Mouse (Mus musculus): ENCODE measurements around the gene Olfr5. TPM values are rescaled to one million over a fixed set of nuclear protein-coding genes. Genes with fewer than 3 reads are reported as not detected.
"Not testable (repeated sequence)": the region's sequence is repeated elsewhere in the genome, so short reads cannot be mapped to it uniquely, and the experiment has no call there.

Olfr5 gene
- total RNA-seq (2015), result not detected in 2 replicates
- total RNA-seq (2017), result not detected in 2 replicates

- no peak for ATAC-seq (ENCODE audit: poor library complexity, severe bottlenecking)
These were observed at the start of gene Olfr5 for GRCm38 (mm10) chr7:6486841-6487240. Olfr5 (minus strand) TSS chr7:6486941.

- ATAC-seq (ENCODE audit: poor library complexity, severe bottlenecking), result no peak
These were observed 39.4 kb upstream of the Olfr5 start for GRCm38 (mm10) chr7:6526141-6526540.

GRCm38 (mm10) chr7:6525001-6525400 is 38.3 kb upstream of the Olfr5 start:
- no peak for ATAC-seq (ENCODE audit: poor library complexity, severe bottlenecking)

GRCm38 (mm10) chr7:6522850-6523249 is 36.1 kb upstream of the Olfr5 start, which contains the start of gene Olfr1349:
Olfr1349 (minus strand) TSS chr7:6522950.
- ATAC-seq (ENCODE audit: poor library complexity, severe bottlenecking), result no peak

- ATAC-seq (ENCODE audit: poor library complexity, severe bottlenecking), result no peak
These were observed 34.9 kb upstream of the Olfr5 start for GRCm38 (mm10) chr7:6521666-6522065.

GRCm38 (mm10) chr7:6508648-6509047 is 21.9 kb upstream of the Olfr5 start, which contains the start of gene Olfr1348:
Olfr1348 (minus strand) TSS chr7:6508748.
- ATAC-seq (ENCODE audit: poor library complexity, severe bottlenecking), result no peak

GRCm38 (mm10) chr7:6499655-6500054 is 12.9 kb upstream of the Olfr5 start, which contains the start of gene Olfr1347:
Olfr1347 (minus strand) TSS chr7:6499755.
- ATAC-seq (ENCODE audit: poor library complexity, severe bottlenecking), result no peak

GRCm38 (mm10) chr7:6477633-6478032 is 9.1 kb downstream of the Olfr5 start:
- ATAC-seq (ENCODE audit: poor library complexity, severe bottlenecking), result not testable (repeated sequence)

- no peak for ATAC-seq (ENCODE audit: poor library complexity, severe bottlenecking)
These were observed 19.8 kb downstream of the Olfr5 start, which contains the start of gene Olfr1346 for GRCm38 (mm10) chr7:6466951-6467350. Olfr1346 (plus strand) TSS chr7:6467101.

- ATAC-seq (ENCODE audit: poor library complexity, severe bottlenecking), result no peak
These were observed 30.3 kb downstream of the Olfr5 start for GRCm38 (mm10) chr7:6456399-6456798.

- ATAC-seq (ENCODE audit: poor library complexity, severe bottlenecking), result no peak
These were observed 30.9 kb downstream of the Olfr5 start, which contains the start of gene Olfr1336 for GRCm38 (mm10) chr7:6455868-6456267. Olfr1336 (plus strand) TSS chr7:6456168.

- no peak for ATAC-seq (ENCODE audit: poor library complexity, severe bottlenecking)
These were observed 39.0 kb downstream of the Olfr5 start for GRCm38 (mm10) chr7:6447771-6448170.

- ATAC-seq (ENCODE audit: poor library complexity, severe bottlenecking), result no peak
These were observed 45.6 kb downstream of the Olfr5 start for GRCm38 (mm10) chr7:6441173-6441572.

GRCm38 (mm10) chr7:6438388-6438787 is 48.4 kb downstream of the Olfr5 start, which contains the start of gene Olfr1344:
Olfr1344 (plus strand) TSS chr7:6438688.
- ATAC-seq (ENCODE audit: poor library complexity, severe bottlenecking), result no peak

GRCm38 (mm10) chr7:6430342-6430741 is 56.4 kb downstream of the Olfr5 start:
- ATAC-seq (ENCODE audit: poor library complexity, severe bottlenecking), result peak; percentile 45; the same call in 1 of the 2 replicates

GRCm38 (mm10) chr7:6429381-6429780 is 57.4 kb downstream of the Olfr5 start:
- ATAC-seq (ENCODE audit: poor library complexity, severe bottlenecking), result no peak

Other genes starting within 250 kb of the Olfr5 start
- gene Epp13, start 234.2 kb downstream of the Olfr5 start, total RNA-seq (2015), result not detected in 2 replicates
- not detected in 2 replicates for gene Epp13, start 234.2 kb downstream of the Olfr5 start, total RNA-seq (2017)
- 0.69 and 1.3 TPM in 2 replicates for gene Zfp667, start 200.4 kb downstream of the Olfr5 start, total RNA-seq (2015)
- 0.99 and 3.0 TPM in 2 replicates for gene Zfp667, start 200.4 kb downstream of the Olfr5 start, total RNA-seq (2017)
- 0.96 and 1.3 TPM in 2 replicates for gene Zfp583, start 155.7 kb downstream of the Olfr5 start, total RNA-seq (2015)
- gene Zfp583, start 155.7 kb downstream of the Olfr5 start, total RNA-seq (2017), result 0.88 and 1.8 TPM in 2 replicates
- 0.13 and 0.21 TPM in 2 replicates for gene Gm3854, start 143.2 kb downstream of the Olfr5 start, total RNA-seq (2015)
- gene Gm3854, start 143.2 kb downstream of the Olfr5 start, total RNA-seq (2017), result not detected in 2 replicates
- gene Zfp78, start 123.7 kb downstream of the Olfr5 start, total RNA-seq (2015), result 2.9 and 4.3 TPM in 2 replicates
- gene Zfp78, start 123.7 kb downstream of the Olfr5 start, total RNA-seq (2017), result 2.0 and 5.1 TPM in 2 replicates
- gene Zfp28, start 103.6 kb downstream of the Olfr5 start, total RNA-seq (2015), result 1.5 and 2.5 TPM in 2 replicates
- 0.73 and 0.81 TPM in 2 replicates for gene Zfp28, start 103.6 kb downstream of the Olfr5 start, total RNA-seq (2017)
- gene Smim17, start 88.2 kb downstream of the Olfr5 start, total RNA-seq (2015), result not detected in 2 replicates
- not detected in 2 replicates for gene Smim17, start 88.2 kb downstream of the Olfr5 start, total RNA-seq (2017)
- gene Gm20715, start 76.7 kb downstream of the Olfr5 start, total RNA-seq (2015), result not detected in 2 replicates
- not detected in 2 replicates for gene Gm20715, start 76.7 kb downstream of the Olfr5 start, total RNA-seq (2017)
- not detected in 2 replicates for gene Olfr1344, start 48.3 kb downstream of the Olfr5 start, total RNA-seq (2015)
- gene Olfr1344, start 48.3 kb downstream of the Olfr5 start, total RNA-seq (2017), result not detected in 2 replicates
- gene Olfr1336, start 30.8 kb downstream of the Olfr5 start, total RNA-seq (2015), result not detected in 2 replicates
- not detected in 2 replicates for gene Olfr1336, start 30.8 kb downstream of the Olfr5 start, total RNA-seq (2017)
- gene Olfr1346, start 19.8 kb downstream of the Olfr5 start, total RNA-seq (2015), result not detected in 2 replicates
- not detected in 2 replicates for gene Olfr1346, start 19.8 kb downstream of the Olfr5 start, total RNA-seq (2017)
- gene Olfr1347, start 12.8 kb upstream of the Olfr5 start, total RNA-seq (2015), result not detected in 2 replicates
- gene Olfr1347, start 12.8 kb upstream of the Olfr5 start, total RNA-seq (2017), result not detected in 2 replicates
- not detected in 2 replicates for gene Olfr1348, start 21.8 kb upstream of the Olfr5 start, total RNA-seq (2015)
- not detected in 2 replicates for gene Olfr1348, start 21.8 kb upstream of the Olfr5 start, total RNA-seq (2017)
- gene Olfr1349, start 36.0 kb upstream of the Olfr5 start, total RNA-seq (2015), result not detected in 2 replicates
- not detected in 2 replicates for gene Olfr1349, start 36.0 kb upstream of the Olfr5 start, total RNA-seq (2017)
- not detected in 2 replicates for gene Olfr1350, start 77.9 kb upstream of the Olfr5 start, total RNA-seq (2015)
- gene Olfr1350, start 77.9 kb upstream of the Olfr5 start, total RNA-seq (2017), result not detected in 2 replicates
- not detected in 2 replicates for gene Zim1, start 209.5 kb upstream of the Olfr5 start, total RNA-seq (2015)
- gene Zim1, start 209.5 kb upstream of the Olfr5 start, total RNA-seq (2017), result not detected in 2 replicates
- 0.09 TPM in 1 of 2 replicates, not detected in the other for gene Peg3, start 243.5 kb upstream of the Olfr5 start, total RNA-seq (2015)
- under 0.01 TPM in 1 of 2 replicates, not detected in the other for gene Peg3, start 243.5 kb upstream of the Olfr5 start, total RNA-seq (2017)
- not detected in 2 replicates for gene Usp29, start 243.6 kb upstream of the Olfr5 start, total RNA-seq (2015)
- not detected in 2 replicates for gene Usp29, start 243.6 kb upstream of the Olfr5 start, total RNA-seq (2017)

All from megakaryocyte, adult 5-6 weeks (primary cell).